Mouse (Mus musculus): ENCODE measurements around the gene Npff.
A peak's percentile ranks its signal among the peaks of the same experiment; 100 is the strongest.

Gene Npff

DNA sequence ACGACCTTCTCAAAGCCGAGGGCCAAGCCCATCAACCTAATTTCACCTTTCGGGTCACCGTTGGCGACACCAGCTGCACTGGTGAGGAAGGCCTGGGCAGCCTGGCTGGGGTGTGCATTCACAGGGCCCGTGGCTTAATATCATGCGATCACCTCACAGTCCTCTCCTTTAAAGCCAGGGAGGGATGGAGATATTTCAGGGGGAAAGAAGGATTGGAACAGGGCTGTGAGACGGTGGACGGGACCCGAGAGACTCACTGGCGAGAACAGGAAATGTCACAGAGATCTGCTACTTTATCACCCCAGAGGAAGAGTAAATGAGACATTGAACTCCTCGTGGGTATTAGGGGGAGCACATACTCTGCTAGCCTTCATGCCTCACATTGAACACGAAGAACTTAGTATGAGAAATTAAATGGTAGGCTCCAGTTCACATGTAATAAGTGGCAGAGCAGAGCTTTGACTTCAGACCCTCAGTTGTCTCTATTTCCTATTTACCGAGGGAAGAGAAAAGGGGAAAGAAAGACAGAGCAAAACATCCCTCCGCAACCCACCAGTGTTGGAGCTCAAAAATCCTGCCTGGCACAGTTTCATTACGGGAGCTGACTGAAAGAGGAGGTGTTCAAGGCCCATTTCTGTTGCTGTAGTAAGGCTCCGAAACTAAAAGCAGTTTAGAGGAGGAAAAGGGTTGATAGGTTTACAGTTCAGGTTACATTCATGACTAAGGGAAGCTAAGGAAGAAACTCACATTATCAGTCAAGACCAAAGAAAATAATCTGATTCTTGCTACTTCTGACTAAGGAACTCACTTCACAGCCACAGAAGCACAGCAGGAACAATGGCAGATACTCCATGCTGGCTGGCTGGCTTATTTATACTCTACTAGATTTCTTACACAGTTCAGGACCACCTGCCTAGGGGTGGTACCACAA is 5.3 kb downstream of the Npff start:
- no peak for DNase-seq

DNA sequence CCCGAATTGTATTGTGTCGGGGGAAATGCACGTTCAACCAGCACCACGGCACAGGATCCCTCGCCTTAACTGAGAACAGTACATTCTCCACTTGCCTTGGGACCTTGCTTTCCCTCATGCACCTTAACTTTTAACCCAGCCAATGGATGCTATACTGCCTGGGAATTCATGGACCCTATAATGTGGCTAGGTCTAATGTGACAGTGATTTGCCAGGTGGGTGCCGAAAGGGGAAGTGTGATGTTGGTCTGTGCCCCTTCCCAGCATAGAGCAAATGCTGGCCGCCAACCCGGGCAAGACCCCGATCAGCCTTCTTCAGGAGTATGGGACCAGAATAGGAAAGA is 5.9 kb downstream of the Npff start:
- DNase-seq, result no peak

DNA sequence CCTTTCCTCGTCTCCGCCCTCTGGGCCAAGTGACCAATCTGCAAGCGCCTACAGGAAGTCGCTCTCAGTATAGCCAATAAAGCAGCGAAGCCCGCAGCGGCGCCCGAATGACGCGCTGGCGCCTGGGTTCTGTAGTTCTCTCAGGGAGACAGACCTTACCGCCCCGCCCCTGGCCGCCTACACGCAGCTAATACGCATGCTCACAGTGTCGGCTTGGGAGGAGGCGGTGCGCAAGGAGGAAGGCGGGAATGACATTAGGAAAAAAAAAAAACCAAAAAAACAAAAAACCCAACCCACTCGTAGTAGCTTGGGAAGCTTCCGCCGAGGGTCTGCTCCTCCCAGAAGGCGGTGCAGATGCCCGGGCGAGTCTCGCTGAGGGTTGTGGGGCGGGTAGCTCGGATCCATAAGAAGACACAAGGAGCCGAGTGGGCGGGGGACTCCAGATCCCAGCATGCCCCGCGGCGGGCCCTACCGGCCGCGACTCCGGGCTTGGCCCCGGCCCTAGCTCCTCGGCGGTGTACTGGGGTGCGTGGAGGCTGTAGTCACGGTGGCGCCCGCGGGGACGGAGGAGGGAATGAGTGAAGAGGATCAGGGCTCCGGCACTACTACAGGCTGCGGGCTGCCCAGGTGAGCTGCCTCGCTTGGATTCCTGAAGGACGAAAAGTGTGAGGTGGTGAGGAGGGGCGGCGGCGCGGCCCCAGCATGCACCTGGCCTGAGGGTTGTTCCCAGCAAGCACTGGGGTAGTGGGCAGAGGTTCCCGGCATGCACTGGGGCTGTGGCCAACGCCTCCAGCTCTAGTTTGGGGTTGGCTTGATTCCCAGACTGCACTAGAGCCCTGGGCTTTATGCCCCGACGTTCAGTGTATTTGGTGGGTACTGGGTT is 6.5 kb downstream of the Npff start, which contains the start of gene Tarbp2:
Gene Tarbp2 (plus strand): TSS at position 217 of the 883 bp plus-strand sequence.
- DNase-seq, result peak; percentile 99

DNA sequence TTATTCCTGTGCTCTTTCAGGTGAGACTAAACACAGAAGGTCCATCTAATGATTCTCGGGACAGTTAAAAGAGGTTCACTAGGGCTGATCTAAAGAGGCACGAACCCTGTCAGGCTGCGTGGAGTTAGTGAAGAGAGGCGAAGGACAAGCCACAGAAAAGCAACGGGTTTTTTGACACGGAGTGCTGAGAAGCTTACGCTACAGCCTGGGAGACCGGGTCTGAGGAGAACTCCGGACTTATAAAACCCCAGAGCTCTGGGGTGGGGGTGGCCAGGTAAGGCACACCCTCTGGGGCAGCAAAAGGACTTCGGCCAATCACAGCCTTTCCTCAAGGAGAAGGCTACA is 7.1 kb downstream of the Npff start:
- no peak for DNase-seq

DNA sequence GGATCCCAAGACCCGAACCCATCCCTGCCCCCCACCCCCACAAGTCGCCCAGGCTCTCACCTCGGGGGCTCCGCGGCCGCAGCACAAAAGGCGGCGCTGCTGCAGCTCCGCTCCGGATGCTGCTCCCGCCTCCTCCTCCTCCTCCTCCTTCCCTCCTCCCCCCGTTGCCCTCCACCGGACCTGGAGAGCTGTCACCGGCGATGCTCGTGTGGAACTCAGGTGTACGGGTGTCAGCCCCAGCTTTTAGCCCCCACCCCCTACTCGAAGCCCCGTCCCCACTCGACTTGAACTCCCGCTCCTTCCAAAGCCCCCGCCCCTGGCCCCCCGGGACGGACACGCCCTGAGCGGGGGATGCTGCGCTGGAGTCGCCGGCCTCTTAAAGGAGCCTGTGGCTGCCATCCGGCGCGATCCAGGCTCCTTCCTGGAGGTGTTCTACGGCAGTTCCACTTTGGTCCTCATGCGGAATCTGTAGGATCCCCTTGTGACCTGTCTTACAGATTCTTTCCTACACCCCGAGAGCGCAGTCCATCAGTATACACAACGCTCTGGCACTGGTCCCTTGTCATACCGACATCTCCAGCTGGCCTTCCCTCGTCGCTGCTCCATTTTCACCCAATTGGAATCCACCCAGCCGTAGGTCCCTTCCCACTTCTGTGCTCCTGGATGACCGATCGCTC is 7.9 kb downstream of the Npff start, which contains the start of gene Map3k12:
Gene Map3k12 (minus strand): TSS at position 337 of the 677 bp plus-strand sequence.
- peak; percentile 77 for DNase-seq

DNA sequence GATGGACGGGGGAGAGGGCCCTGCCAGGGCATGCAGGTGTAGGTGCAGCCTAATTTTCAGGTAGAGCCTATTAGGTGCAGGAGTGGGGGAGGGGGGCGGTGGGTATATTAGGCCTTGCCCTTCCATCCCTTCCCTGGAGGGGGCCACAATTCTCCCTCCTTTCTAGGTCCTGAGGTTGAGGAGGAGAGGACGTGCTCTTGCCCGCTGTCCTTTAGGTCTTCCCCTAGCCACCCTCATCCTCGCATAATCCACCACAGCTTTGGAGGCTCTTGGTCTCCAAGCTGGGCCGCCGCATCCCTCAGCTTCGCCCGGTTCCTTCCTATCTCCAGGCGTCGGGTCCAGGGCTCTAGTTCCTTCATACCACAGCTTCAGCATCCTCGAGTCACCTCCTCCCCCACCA is 8.4 kb downstream of the Npff start:
- no peak for DNase-seq

DNA sequence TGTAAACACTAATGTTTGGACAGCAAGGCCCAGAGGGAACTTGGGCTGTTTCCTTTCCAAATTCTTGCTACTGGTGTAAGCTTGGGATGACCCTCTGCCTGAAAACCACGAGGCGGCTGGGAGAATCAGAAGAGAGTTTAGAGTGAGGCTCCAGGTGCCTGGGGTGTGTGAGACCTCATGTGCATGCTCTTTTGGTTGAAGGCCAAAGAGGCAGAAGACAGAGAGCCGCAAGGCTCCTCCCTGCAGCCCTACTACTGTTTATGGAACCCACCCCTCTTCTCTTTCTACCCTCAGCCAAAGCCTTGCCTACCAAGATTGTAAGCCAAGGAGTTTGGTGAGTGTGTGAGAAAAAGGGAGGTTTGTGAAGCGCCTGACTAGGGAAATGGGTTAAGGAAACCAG is 9.0 kb downstream of the Npff start:
- no peak for DNase-seq

DNA sequence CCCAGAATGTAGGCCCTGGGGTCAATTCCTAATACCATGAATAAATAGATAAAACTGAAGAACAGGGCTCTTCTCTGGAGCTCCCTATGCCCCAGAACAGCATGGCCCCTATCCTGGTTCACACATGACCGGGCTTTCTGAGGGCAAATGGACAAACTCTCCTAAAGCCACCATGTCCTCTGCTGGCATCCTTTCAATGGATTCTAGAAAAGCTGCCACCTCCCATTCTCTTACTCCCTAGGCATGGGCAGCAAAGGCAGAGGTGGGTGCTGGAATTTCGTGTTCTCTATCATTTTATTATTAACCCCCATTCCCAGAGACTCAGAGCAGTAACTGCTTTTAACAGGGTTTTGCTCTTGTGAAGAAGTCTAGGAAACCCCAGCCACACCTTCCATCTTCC is 9.5 kb downstream of the Npff start:
- DNase-seq, result no peak

DNA sequence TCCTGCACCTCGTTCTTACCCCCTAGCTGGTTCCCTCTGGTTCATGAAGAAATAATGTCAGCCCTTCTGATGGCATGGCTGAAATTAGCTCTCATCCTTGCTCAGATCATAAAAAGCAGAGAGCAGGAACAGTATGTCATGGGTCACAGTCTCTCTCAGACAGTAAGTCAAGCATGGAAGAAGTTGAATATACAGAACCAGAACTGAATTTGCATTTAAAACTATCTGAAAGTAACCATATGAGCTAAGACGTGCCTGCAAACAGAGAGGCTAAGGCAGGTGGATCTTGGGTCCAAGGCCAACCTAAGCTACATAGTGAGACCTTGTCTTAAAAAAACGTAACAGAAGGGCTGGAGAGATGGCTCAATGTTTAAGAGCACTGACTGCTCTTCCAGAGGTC is 11.7 kb downstream of the Npff start:
- DNase-seq, result no peak

DNA sequence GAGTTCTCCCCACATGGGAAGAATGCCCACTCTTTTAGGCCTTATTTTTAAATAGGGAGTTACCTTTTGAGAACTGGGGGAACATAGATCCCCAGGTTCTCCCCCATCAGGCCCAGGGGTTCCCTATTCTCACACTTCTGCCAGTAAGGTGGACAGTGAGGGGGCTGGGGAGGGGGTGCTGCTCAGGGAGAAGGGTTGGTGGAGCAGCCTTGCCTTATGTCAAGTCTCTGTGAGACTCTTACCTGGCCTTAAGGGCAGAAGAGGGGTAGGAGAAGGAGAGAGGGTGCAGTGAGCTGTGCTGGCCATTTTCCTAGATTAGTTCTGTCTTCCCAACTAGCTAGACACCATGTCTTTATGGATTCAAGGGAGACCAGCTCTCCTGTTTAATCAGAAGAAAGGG is 12.3 kb downstream of the Npff start:
- no peak for DNase-seq

DNA sequence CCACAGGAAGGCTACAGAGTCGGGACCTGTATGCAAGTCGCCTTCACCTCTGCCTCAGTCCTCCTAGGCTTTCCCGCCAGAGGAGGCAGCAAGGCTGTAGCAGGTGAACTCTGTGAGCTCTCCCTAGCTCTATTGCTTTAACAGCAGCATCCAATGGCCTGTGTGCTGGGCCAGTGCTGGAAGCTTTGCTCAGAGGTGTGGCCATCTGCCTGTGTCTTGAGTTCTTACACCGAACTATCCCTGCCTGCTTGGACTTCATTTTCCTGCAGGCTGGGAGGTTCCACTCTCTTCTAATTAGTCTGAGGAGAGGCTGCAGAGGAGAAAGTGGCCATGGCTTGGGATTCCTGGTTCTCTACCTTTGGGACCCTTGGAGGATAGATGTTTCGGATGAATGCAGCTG is 12.7 kb downstream of the Npff start:
- DNase-seq, result no peak

DNA sequence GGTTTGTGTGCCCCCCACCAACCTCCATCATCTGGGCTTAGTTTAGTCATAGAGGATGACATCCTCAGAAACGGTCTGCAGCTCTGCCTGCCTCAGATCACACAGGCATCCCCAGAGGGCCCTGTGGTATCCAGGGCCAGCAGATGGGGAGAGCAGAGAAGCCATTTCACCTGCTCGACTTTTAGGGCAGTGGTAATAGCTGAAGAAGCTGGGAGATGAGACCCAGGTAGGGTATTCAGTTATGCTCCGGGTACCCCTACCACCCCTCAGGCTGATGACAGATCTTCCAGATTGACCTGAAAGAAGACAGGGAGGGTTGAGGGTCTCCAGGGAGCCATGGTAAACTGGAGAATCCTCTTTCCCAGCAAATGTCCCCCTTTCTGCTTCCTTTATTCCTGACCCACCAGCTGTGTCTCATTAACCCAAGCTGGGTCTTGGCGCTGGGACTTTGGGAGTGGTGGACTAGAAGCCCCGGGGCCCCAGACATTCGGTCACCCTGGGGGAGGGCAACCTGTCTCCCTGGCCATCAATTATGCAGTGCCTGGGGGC is 13.4 kb downstream of the Npff start:
- no peak for DNase-seq

DNA sequence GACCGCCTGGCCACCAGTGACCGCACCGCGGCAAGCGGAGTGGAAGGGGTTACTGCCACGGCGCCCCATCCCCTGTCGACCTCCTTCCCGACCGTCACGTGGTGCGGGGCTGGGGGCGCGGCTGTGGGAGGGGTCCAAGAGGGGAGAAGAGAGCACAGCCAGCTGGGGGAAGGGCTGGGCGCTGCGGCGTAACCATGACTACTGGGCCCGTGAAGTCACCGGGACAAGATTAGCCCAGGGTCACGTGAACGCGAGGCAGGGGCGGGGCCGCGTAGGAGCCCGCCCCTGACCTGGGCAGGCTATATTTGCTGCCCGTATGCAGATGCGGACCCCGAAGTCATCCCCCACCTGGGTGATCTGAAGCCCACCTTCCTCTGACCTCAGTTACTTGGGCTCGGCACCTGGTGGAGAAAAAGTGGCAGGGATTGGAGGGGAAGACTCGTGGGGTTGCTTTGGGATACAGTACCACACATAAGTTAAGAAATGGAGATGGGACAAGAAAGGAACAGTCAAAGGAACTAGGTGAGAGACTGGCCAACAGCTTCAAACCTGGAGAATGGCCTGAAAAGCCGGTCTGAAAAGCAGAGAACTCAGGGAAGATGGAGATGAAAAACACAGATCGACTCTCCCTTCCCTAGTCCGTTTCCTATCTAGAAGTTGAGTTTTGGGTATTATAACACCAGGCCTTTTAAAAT is 14.0 kb downstream of the Npff start:
- DNase-seq, result peak; percentile 75

DNA sequence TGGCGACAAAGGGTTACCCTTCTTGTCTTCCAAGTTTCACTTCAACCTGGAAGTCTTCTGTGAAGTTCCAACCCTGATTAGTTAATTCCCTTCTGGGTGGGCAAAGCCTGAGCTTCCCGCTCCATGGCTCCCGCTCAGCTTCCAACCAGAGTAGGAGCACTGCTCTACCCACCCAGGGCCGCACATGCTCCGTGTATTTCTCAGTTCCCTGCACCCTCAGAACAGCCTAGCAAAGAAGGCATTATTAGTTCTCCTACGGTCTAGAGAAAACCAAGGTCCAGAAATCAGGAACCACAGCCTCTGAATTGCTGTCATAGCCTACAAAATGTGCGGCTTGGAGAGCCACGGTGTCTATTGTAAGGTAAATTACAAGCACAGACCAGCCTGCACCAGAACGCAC is 14.6 kb downstream of the Npff start:
- no peak for DNase-seq

DNA sequence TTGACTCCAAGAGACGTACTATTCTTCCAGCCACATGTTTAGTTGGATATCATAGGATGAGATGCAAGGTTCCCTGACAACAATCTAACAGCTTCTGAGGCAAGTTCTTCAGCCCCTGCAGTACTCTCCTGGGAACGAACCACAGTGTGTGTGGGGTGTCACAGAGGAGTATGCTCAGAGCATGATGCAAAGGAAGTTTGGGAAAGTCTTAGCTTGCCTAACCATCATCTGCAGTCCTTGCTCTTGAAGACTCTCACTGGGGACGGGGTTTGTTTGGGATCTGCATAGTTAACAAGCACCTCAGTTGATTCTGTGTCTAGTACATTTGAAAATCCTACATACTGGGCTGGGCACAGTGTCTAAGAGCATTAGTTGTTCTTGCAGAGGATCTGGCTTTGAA is 16.4 kb downstream of the Npff start:
- no peak for DNase-seq

DNA sequence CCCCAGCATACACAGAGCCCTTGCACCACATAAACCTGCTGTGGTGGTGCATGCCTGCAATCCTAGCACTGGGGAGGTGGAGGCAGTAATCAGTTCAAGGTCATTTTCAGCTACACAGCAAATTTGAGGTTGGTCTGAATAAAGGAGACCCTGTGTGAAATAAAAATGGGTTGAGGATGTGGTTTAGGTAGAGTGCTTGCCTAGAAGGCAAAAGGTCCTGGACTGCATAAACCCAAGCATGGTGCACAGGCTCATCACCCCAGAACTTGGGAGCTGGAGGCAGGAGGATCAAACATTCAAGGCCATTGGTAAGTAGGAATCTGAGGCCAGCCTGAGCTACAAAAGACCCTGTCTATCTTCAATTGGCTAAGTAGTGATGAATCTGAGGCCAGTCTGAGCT is 17.2 kb downstream of the Npff start:
- no peak for DNase-seq

DNA sequence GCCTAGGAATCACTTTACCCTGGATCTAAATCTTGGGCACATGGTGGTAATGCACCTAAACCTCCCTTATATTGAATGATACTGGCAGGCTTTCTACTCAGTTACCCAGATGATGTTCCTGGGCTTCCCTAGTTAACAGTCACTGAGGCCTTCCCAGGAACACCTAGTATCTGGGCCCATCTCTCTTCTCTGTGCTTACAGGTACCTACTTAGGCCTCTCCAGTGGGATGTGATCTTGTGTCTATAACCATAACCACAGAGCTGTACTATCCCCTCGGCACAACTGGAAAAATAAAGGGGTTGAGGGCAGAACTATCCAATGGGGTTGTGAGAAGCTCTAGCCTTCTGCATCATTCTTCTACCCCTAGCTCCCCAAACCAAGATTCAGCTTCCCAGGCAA is 17.9 kb downstream of the Npff start:
- no peak for DNase-seq

DNA sequence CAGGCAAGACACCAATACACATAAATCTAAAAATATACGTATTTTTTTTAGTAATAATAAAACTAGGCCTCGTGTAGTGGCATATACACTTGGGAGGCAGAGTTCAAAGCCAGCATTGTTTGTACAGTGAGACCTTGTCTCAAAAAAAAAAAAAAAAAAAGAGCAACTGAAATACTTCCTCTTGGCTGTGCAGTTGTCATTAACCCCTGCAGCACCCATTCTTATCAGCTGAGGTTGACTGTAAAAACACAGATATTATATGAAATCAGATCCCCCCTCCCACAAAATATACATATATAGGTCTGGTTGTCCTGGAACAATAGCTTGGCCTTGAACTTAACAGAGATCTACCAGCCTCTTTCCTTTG is 18.3 kb downstream of the Npff start:
- DNase-seq, result no peak

DNA sequence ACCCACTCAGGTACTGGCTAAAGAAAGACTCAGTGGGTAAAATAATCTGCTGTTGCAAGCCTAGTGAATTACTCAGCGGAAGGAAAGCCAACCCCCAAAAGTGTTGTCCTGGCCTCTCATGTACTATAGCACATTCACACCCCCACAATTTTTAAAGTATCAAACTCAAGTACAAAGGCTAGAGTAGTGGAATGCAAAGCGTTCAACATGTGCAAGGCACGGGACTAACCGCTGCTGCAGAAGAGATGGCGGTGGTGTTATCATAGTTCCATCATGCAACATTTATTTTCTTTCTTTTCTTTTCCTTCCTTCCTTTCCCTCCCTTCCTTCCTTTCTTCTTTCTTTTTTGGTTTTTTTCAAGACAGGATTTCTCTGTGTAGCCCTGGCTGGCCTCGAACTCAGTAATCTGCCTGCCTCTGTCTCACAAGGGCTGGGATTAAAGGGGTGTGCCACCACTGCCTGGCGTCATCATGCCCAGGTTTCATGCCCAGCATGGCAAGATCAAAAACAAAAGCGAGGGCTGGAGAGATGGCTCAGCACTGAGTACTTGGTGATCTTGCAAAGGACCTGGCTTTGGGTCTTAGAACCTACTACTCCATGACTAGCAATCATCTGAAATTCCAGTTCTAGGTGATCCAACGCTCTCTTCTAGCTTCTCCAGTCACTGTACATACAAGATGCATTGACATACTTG is 18.8 kb downstream of the Npff start:
- no peak for DNase-seq

DNA sequence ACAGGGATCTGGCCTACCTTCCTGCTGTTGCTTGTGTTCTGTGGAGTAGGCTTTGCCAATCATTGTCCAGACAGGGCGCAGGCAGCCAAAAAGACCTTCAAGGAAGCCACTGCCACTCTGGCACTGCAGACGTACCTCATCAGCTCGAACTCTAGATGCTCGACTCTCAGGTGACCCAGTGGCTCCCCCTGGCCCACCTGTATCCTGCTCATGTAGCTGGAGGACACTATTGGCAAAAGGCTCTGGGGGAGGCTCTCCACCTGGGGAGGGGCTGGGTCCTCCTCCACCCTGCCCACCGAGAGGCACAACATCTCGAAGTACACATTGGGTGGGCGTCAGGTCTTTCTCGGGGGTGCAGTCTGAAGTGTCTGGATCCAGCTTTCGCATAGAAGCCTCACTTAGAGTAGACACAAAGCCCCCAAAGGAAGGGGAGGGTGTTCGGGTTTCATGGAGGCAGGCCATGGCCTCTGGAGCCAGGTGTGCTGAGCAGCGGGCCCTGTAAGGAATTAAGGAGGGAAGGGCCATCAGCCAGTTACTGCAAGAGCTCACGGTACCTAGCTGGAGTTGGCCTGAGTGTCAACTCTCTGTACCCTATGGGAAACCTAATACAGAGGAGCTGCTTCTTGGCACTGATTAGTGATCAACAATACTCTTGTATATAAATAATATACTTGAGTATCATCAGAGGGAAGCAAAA is 19.5 kb downstream of the Npff start:
- no peak for DNase-seq
